Mouse (Mus musculus) forebrain, embryonic 14.5 days (tissue): ENCODE measurements around the gene Sgk1. TPM values are rescaled to one million over a fixed set of nuclear protein-coding genes. Genes with fewer than 3 reads are reported as not detected.
"Not testable (repeated sequence)": the region's sequence is repeated elsewhere in the genome, so short reads cannot be mapped to it uniquely, and the experiment has no call there.

Experiments used
- ATAC-seq: fragments of 200-750 bp; cut with Nextera tagmentation; 2 replicates; pipeline ENCODE4 v1.8.0; 2017; ENCODE audit warnings: mild to moderate bottlenecking, moderate library complexity
- DNase-seq: peaks from one replicate; pipeline ENCODE4 v3.0.0-alpha.2; 2015; ENCODE audit warnings: low spot score
- H3K27ac ChIP-seq: fragments of 300-500 bp; sonication (generic); 2 replicates; pipeline ENCODE4 v1.5.1; 2014; ENCODE audit warnings: low read depth, mild to moderate bottlenecking, control low read depth, low read length, moderate library complexity
- H3K27me3 ChIP-seq: fragments of 300-500 bp; sonication (generic); replicated peaks from 2 replicates; pipeline ENCODE4 v1.6.1; 2014; ENCODE audit warnings: low read length, control low read depth, mixed read lengths; ENCODE audit not compliant: control insufficient read depth, insufficient read depth
- H3K36me3 ChIP-seq: fragments of 300-500 bp; sonication (generic); 2 replicates; pipeline ENCODE4 v1.6.1; 2014; ENCODE audit warnings: low read length, control low read depth; ENCODE audit not compliant: control insufficient read depth, insufficient read depth
- H3K4me1 ChIP-seq: fragments of 300-500 bp; sonication (generic); 2 replicates; pipeline ENCODE4 v1.6.1; 2014; ENCODE audit warnings: antibody characterized with exemption, low read length, control low read depth; ENCODE audit not compliant: control insufficient read depth, insufficient read depth
- H3K4me2 ChIP-seq: fragments of 300-500 bp; sonication (generic); 2 replicates; pipeline ENCODE4 v1.6.1; 2014; ENCODE audit warnings: mild to moderate bottlenecking, control low read depth, low read length
- H3K4me3 ChIP-seq: fragments of 300-500 bp; sonication (generic); 2 replicates; pipeline ENCODE4 v1.5.1; 2014; ENCODE audit warnings: low read depth, low read length, control low read depth
- H3K9ac ChIP-seq: fragments of 300-500 bp; sonication (generic); 2 replicates; pipeline ENCODE4 v1.6.1; 2014; ENCODE audit warnings: mild to moderate bottlenecking, low read length, control low read depth, moderate library complexity
- H3K9me3 ChIP-seq: fragments of 300-500 bp; sonication (generic); replicated peaks from 2 replicates; pipeline ENCODE4 v1.6.1; 2016; ENCODE audit warnings: low read length, control low read depth, mixed read lengths; ENCODE audit not compliant: control insufficient read depth
- WGBS: fragments of 180-500 bp; shearing (Covaris S2); extraction: QIAGEN DNeasy Blood & Tissue Kit; methylation state at CpG from one replicate; pipeline ENCODE4 v1.1.7; 2014; 5-methylcytosine and 5-hydroxymethylcytosine counted together
- polyA plus RNA-seq: library from polyadenylated mRNA; unstranded; fragments of >200 nt; fragmentation: Nextera tagmentation; extraction: Ambion mirVana; gene quantifications from 2 replicates; pipeline ENCODE4 v1.2.1, GENCODE M21; 2014

Sgk1 gene
- polyA plus RNA-seq, 1 experiment from 2014 or later = 26.1 TPM

DNA sequence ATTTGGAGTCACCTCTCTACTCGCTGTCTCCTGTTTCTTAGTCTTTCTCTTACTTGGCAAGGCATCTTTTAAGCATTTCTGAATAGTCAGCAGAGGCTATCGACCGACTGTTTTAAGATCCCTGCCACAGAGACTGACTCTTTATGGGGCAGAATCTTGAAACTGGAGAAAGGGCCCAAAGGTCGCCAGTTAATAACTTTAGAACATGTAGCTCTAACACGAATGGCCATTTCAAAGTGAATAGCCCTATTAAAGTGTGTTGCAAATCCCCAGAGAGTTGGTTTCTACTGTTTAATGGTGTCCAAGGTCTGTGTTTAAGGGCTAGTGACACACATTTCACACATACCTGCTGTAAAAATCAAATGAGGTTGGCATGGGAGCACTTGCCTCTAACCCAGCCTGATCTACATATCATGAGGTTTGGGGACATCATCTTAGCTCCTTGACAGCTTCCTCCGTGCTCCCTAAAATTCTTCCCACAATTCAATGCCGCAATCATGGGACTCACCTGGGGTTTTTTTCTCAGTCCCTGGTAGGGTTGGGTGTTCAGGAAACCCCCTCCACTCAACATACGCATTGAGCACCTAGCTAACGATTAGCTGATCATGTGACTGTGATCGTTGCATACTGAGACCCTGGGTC is 125.3 kb downstream of the Sgk1 start:
- Histone ChIP-seq H3K4me3 (no peak overlapping the region), H3K9ac (no peak overlapping the region), H3K27ac (no peak overlapping the region), H3K36me3 (no peaks in the 10 kb centered on the region), H3K4me2 (no peak overlapping the region), H3K4me1 (no peaks in the 10 kb centered on the region), H3K9me3 (no peaks in the 10 kb centered on the region), H3K27me3 (no peaks in the 10 kb centered on the region)
- DNase-seq (no peak), ATAC-seq (0 out of 2 replicates have a peak, but pooled peaks have one; percentile 21)
- 90% methylated on average over 10 of the region's 10 CpGs for WGBS

DNA sequence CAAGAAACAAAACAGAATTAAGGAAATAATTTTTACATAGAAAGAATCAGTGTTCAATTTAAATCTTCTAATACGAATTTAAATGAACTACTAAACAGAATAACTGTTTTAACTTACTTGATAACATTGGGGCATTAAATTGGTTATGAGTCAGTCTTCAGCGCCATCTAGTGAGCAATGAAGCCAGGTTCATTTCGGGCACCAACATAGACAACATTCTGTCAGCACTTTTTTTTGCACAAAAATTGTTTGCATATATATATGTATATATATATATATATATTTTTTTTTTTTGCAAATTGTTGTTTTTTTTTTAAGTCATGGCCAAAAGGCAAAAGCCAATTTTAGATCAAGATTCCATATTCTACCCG is 125.8 kb downstream of the Sgk1 start:
- no peak overlapping the region for H3K4me2 ChIP-seq
- no peak overlapping the region for H3K9ac ChIP-seq
- no peak overlapping the region for H3K4me3 ChIP-seq
- H3K9me3 ChIP-seq = no peaks in the 10 kb centered on the region
- no peaks in the 10 kb centered on the region for H3K27me3 ChIP-seq
- 0 out of 2 replicates have a peak, but pooled peaks have one; percentile 30 for ATAC-seq
- DNase-seq = peak; percentile 80
- H3K36me3 ChIP-seq = no peaks in the 10 kb centered on the region
- 44% methylated on average over 4 of the region's 4 CpGs for WGBS
- H3K4me1 ChIP-seq = no peaks in the 10 kb centered on the region
- H3K27ac ChIP-seq = no peak overlapping the region

DNA sequence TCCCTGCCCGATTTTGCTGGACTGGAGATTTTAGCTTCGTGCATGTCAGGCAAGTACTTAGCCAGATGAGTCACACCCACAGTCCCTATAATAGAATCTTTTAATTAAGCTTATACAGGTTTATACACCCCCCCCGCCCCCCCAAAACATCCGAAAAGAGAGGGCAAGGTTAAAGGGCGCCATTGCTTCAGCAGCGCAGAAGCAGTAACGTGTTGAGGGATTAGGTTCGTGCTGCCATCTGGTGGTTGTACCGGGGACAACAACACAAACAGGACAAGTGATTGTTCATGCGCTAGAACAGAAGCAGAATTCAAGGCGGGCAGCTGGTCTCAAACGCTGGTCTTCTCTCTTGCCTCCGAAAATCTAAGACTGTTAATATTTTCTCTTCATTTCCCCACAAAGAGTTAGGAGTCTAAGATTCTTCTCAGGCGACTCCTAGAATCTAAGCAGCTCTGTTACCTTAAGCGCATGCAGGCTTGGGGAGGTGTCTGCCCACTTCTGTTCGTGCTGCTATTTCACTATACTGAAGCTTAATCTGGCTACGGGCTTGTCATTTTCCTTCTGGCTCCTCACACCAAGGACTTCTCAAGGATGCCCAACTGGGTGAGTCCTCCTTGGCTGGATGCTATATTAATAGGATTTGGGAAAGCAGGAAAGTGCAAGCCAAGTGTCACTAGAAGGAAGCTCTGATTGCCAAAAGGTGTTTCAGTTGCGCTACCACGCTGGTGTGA is 128.3 kb downstream of the Sgk1 start:
- ATAC-seq = peak; percentile 57
- no peaks in the 10 kb centered on the region for H3K4me1 ChIP-seq

DNA sequence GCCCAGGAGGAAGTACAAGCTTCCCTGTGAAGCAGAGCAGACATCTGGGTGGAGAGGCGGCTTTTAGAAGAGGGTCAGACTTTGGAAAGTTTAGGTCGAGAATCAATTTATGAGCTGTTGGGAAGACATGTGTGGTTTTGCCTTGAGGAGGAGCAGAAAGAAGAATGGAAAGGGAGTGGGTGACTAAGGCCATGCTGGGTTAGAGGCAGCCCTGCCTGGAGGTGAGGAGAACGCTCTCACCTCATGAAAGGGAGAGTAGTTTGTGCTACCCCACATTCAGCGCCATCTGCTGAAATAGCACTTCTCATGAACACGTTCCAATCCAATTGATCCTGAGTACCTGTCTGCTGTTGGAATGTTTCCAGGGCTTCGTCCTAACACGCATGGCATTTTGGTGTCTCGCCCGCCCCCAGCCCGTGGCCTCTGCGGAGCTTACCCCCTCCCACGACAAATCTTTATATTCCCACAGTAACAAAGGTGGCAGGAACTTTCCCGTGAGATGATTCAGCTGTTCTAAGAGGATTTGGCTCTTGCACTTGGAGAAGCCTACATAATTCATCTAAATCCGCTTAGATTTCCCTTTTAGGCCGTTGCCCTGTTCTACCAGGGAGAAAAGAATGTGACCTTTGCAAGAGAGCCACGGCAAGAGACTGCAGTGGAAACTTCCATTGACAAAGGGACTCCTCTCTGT is 135.6 kb downstream of the Sgk1 start:
- H3K9me3 ChIP-seq = no peaks in the 10 kb centered on the region
- WGBS = 55% methylated on average over 16 of the region's 16 CpGs
- ATAC-seq (no peak), DNase-seq (peak; percentile 33)
- H3K36me3 ChIP-seq = no peaks in the 10 kb centered on the region
- H3K9ac ChIP-seq = no peak overlapping the region
- no peak overlapping the region for H3K4me2 ChIP-seq
- H3K27ac ChIP-seq = no peak overlapping the region
- H3K27me3 ChIP-seq = no peaks in the 10 kb centered on the region
- no peak overlapping the region for H3K4me3 ChIP-seq
- no peaks in the 10 kb centered on the region for H3K4me1 ChIP-seq

More for the DNA sequence above, 128.3 kb downstream of the Sgk1 start:
- no peaks in the 10 kb centered on the region for H3K36me3 ChIP-seq
- H3K4me3 ChIP-seq = no peak overlapping the region
- H3K9me3 ChIP-seq = no peaks in the 10 kb centered on the region
- WGBS = 41% methylated on average over 19 of the region's 19 CpGs
- no peak overlapping the region for H3K4me2 ChIP-seq
- H3K27ac ChIP-seq = no peak overlapping the region
- H3K9ac ChIP-seq = no peak overlapping the region
- peak; percentile 85 for DNase-seq
- no peaks in the 10 kb centered on the region for H3K27me3 ChIP-seq

DNA sequence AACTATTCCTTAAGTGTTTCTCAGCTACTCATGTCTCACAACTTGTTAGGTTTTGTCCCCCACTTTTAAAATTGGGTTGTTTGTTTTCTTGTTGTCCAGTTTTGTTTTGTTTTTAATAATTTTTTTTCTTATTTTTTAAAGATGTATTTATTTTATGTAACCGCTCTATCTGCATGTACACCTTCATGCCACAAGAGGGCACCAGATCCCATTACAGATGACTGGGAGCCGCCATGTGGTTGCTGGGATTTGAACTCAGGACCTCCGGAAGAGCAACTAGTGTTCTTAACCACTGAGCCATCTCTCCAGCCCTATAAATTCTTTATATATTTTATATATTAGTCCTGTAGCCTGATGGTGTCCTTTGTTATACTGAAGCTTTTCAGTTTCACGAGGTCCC is 136.6 kb downstream of the Sgk1 start:
- ATAC-seq = no peak
- no peaks in the 10 kb centered on the region for H3K27me3 ChIP-seq
- no peak overlapping the region for H3K9ac ChIP-seq
- H3K4me2 ChIP-seq = no peak overlapping the region
- no peaks in the 10 kb centered on the region for H3K4me1 ChIP-seq
- WGBS = 96% methylated on average over 4 of the region's 4 CpGs
- no peak overlapping the region for H3K27ac ChIP-seq
- H3K36me3 ChIP-seq = no peaks in the 10 kb centered on the region
- no peak for DNase-seq
- H3K9me3 ChIP-seq = no peaks in the 10 kb centered on the region
- no peak overlapping the region for H3K4me3 ChIP-seq

DNA sequence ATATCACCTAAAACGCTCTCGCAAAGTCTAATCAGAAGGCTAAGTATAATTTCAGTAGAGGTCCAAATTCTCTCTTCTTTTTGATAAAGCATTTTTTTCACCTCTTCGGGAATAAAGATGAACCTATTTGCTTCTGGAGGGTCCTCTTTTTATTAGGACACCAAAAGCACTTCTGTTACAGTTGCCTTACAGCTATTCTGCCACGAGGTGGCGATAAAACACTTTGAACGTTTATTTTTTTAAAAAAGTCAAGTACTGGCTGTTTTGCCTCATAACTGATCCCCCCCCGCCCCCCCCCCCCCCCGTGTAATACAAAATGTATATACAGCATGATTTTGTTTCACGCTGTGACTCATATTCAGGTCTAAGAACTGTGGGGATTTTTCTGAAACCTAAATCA is 152.3 kb downstream of the Sgk1 start:
- DNase-seq (peak; percentile 58), ATAC-seq (no peak)
- Histone ChIP-seq H3K27ac (no peak overlapping the region), H3K36me3 (no peaks in the 10 kb centered on the region), H3K9ac (no peak overlapping the region), H3K4me2 (no peak overlapping the region), H3K4me3 (no peak overlapping the region), H3K4me1 (no peaks in the 10 kb centered on the region), H3K27me3 (no peaks in the 10 kb centered on the region), H3K9me3 (no peaks in the 10 kb centered on the region)
- WGBS = 9% methylated on average over 9 of the region's 9 CpGs

DNA sequence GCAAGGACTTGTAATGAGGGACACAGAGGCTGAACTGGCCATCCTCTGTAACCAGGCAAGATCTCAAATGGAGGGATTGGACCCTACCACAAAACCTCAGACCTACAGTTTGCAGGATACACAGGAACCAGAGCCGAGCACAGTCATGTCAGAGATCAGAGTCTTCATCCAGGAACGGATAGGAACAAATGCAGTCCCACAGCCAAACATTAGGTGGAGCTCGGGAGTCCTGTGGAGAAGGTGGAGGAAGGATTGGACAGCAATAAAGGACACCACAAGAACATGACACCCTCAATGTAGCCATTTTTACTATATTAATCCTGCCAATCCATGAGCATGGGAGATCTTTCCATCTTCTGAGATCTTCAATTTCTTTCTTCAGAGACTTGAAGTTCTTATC is 154.3 kb downstream of the Sgk1 start:
- H3K4me3 ChIP-seq = not testable (repeated sequence)
- DNase-seq = peak; percentile 25

More for the DNA sequence above, 154.3 kb downstream of the Sgk1 start:
- H3K4me2 ChIP-seq, H3K9me3 ChIP-seq, H3K36me3 ChIP-seq, H3K9ac ChIP-seq, ATAC-seq, H3K27ac ChIP-seq, H3K4me1 ChIP-seq, H3K27me3 ChIP-seq: not testable (repeated sequence)
- 7% methylated on average over 3 of the region's 3 CpGs for WGBS
